Mouse (Mus musculus) cortical plate, adult 2 months (tissue): ENCODE data around the gene Ghr.

Source experiments
- CTCF ChIP-seq: fragments of 200-500 bp; IDR thresholded peaks from 2 replicates; pipeline ENCODE4 v1.5.1; 2011; ENCODE audit warnings: mild to moderate bottlenecking, control low read depth, low read length; ENCODE audit not compliant: insufficient read depth; ENCODE audit errors: extremely low read depth
- POLR2A ChIP-seq: fragments of 200-500 bp; IDR thresholded peaks from 2 replicates; pipeline ENCODE4 v1.6.1; 2011; ENCODE audit warnings: mild to moderate bottlenecking, low read length, control low read depth; ENCODE audit not compliant: insufficient read depth; ENCODE audit errors: extremely low read depth

- TF ChIP-seq CTCF (no peak), POLR2A (no peak)
Observed at GRCm38 (mm10) chr15:3323041-3323440, 260.3 kb downstream of the Ghr start.
